Mouse (Mus musculus): ENCODE results near the gene Abcg2. TPM values are rescaled to one million over a fixed set of nuclear protein-coding genes. Genes with fewer than 3 reads are reported as not detected.

The Abcg2 gene
- total RNA-seq, 1 experiment from 2014 or later = 67.7 TPM

DNA sequence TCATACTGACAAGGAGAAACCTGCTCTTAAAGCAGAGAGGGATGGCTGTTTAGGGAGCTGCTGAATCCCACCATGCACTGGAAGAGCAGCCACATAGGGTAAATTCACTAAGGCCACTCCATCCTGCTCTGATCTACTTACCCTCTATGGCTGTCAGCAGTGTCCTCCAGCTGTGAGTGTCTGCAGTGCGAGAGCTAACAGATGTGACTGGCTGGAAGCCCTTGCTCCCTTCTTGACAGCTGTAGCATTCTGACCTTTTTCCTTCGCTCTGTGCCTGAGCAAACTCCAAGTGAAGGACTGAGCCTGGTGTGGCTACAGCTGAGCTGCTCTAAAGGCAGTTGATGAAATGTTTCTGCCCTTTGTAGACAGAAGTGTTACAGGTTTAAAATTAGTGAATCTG lies 107.3 kb downstream of the Abcg2 start:
- ATAC-seq (replicated peaks in 1 of 2; ENCODE audit: insufficient read depth in 1 of 2, low FRiP score in 2 of 2, low TSS enrichment in 1 of 2, low read depth in 1 of 2, poor library complexity in 2 of 2, severe bottlenecking in 2 of 2) = peak in 1 of 2 experiments; percentile 32; a peak in 1 of 4 replicates

- no peak for ATAC-seq (replicated peaks in 1 of 2; ENCODE audit: insufficient read depth in 1 of 2, low FRiP score in 2 of 2, low TSS enrichment in 1 of 2, low read depth in 1 of 2, poor library complexity in 2 of 2, severe bottlenecking in 2 of 2)
These were observed 109.9 kb downstream of the Abcg2 start for GRCm38 (mm10) chr6:58694257-58694656.

- ATAC-seq (replicated peaks in 1 of 2; ENCODE audit: insufficient read depth in 1 of 2, low FRiP score in 2 of 2, low TSS enrichment in 1 of 2, low read depth in 1 of 2, poor library complexity in 2 of 2, severe bottlenecking in 2 of 2) = no peak
These were observed 110.4 kb downstream of the Abcg2 start for GRCm38 (mm10) chr6:58694765-58695164.

GRCm38 (mm10) chr6:58710369-58710768 lies 126.0 kb downstream of the Abcg2 start:
- peak; percentile 21 to 37; a peak in 3 of 4 replicates for ATAC-seq (replicated peaks in 1 of 2; ENCODE audit: insufficient read depth in 1 of 2, low FRiP score in 2 of 2, low TSS enrichment in 1 of 2, low read depth in 1 of 2, poor library complexity in 2 of 2, severe bottlenecking in 2 of 2)

GRCm38 (mm10) chr6:58711909-58712308 lies 127.6 kb downstream of the Abcg2 start:
- no peak for ATAC-seq (replicated peaks in 1 of 2; ENCODE audit: insufficient read depth in 1 of 2, low FRiP score in 2 of 2, low TSS enrichment in 1 of 2, low read depth in 1 of 2, poor library complexity in 2 of 2, severe bottlenecking in 2 of 2)

GRCm38 (mm10) chr6:58733851-58734250 lies 149.5 kb downstream of the Abcg2 start:
- ATAC-seq (replicated peaks in 1 of 2; ENCODE audit: insufficient read depth in 1 of 2, low FRiP score in 2 of 2, low TSS enrichment in 1 of 2, low read depth in 1 of 2, poor library complexity in 2 of 2, severe bottlenecking in 2 of 2) = no peak

GRCm38 (mm10) chr6:58735090-58735489 lies 150.8 kb downstream of the Abcg2 start:
- ATAC-seq (replicated peaks in 1 of 2; ENCODE audit: insufficient read depth in 1 of 2, low FRiP score in 2 of 2, low TSS enrichment in 1 of 2, low read depth in 1 of 2, poor library complexity in 2 of 2, severe bottlenecking in 2 of 2) = no peak; a peak in 1 of 4 replicates

Other genes with a start within 250 kb of the Abcg2 start
- gene Vmn1r30, start 141.1 kb upstream of the Abcg2 start, total RNA-seq (2017) = not detected in 2 replicates
- not detected in 2 replicates for gene Vmn1r31, start 109.2 kb upstream of the Abcg2 start, total RNA-seq (2017)
- gene Herc3, start 246.9 kb downstream of the Abcg2 start, total RNA-seq (2017) = 13.2 and 29.0 TPM in 2 replicates

All from hematopoietic stem cell, adult 5-6 weeks (primary cell).